Mouse (Mus musculus): ENCODE data around the gene Ccpg1os. TPM values are rescaled to one million over a fixed set of nuclear protein-coding genes. Genes with fewer than 3 reads are reported as not detected.

Gene Ccpg1os
- polyA plus RNA-seq, 1 experiment: 4.7 TPM

- Histone ChIP-seq H3K4me1 (ENCODE audit: control insufficient read depth, insufficient read depth, low read length) (no peaks in the 10 kb centered on the region; the same call in 1 of the 2 replicates), H3K27ac (ENCODE audit: control insufficient read depth, insufficient read depth, low read depth, low read length, poor library complexity) (no peak overlapping the region), H3K4me3 (replicated peaks; ENCODE audit: control insufficient read depth, low read depth, low read length) (no peak overlapping the region)
- no peak for TF ChIP-seq POLR2A (IDR thresholded peaks at IDR 0.05; ENCODE audit: borderline replicate concordance, control insufficient read depth, low read depth, low read length)
- 0 out of 2 replicates have a peak, but pooled peaks have one; percentile 6 for TF ChIP-seq CTCF (IDR thresholded peaks at IDR 0.05; ENCODE audit: control insufficient read depth, insufficient read depth, low read length)
- 77% methylated on average over 2 of the region's 2 CpGs for WGBS
These were observed 15.3 kb upstream of the Ccpg1os start for GRCm38 (mm10) chr9:73000487-73000886.

GRCm38 (mm10) chr9:72996806-72997205 lies 11.6 kb upstream of the Ccpg1os start:
- H3K4me3 ChIP-seq (replicated peaks; ENCODE audit: control insufficient read depth, low read depth, low read length): no peak overlapping the region
- H3K4me1 ChIP-seq (ENCODE audit: control insufficient read depth, insufficient read depth, low read length): peaks cover 1% of the 10 kb centered on the region; the same call in 1 of the 2 replicates
- no peak overlapping the region for H3K27ac ChIP-seq (ENCODE audit: control insufficient read depth, insufficient read depth, low read depth, low read length, poor library complexity)
- 86% methylated on average over 7 of the region's 7 CpGs for WGBS
- no peak for TF ChIP-seq CTCF (IDR thresholded peaks at IDR 0.05; ENCODE audit: control insufficient read depth, insufficient read depth, low read length)
- no peak for TF ChIP-seq POLR2A (IDR thresholded peaks at IDR 0.05; ENCODE audit: borderline replicate concordance, control insufficient read depth, low read depth, low read length)

- H3K4me1 ChIP-seq (ENCODE audit: control insufficient read depth, insufficient read depth, low read length): peaks cover 1% of the 10 kb centered on the region; the same call in 1 of the 2 replicates
- no peak overlapping the region for H3K27ac ChIP-seq (ENCODE audit: control insufficient read depth, insufficient read depth, low read depth, low read length, poor library complexity)
- TF ChIP-seq POLR2A (IDR thresholded peaks at IDR 0.05; ENCODE audit: borderline replicate concordance, control insufficient read depth, low read depth, low read length) (no peak), CTCF (IDR thresholded peaks at IDR 0.05; ENCODE audit: control insufficient read depth, insufficient read depth, low read length) (no peak)
- no peak overlapping the region for H3K4me3 ChIP-seq (replicated peaks; ENCODE audit: control insufficient read depth, low read depth, low read length)
These were observed 11.0 kb upstream of the Ccpg1os start for GRCm38 (mm10) chr9:72996167-72996566.

DNA sequence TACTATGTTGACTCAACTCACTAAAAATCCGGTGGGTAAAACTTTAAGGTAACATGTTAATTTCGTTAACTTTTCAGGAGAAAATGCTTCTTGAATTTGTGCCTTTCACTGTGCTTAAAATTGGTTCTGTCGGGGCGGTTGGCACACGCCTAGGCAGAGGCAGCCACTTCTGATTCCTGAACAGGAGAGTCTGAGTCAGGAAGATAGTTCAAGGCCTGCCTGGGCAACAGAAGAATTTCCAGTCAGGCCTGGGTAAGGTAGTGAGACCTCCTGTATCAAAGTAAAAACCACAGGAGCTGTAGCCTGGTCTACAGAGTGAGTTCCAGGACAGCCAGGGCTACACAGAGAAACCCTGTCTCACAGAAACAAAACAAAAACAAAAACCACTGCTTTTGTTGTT lies 7.4 kb upstream of the Ccpg1os start:
- TF ChIP-seq CTCF (IDR thresholded peaks at IDR 0.05; ENCODE audit: control insufficient read depth, insufficient read depth, low read length): no peak
- no peak for TF ChIP-seq POLR2A (IDR thresholded peaks at IDR 0.05; ENCODE audit: borderline replicate concordance, control insufficient read depth, low read depth, low read length)
- peaks cover 1% of the 10 kb centered on the region; the same call in 1 of the 2 replicates for H3K4me1 ChIP-seq (ENCODE audit: control insufficient read depth, insufficient read depth, low read length)
- WGBS: 76% methylated on average over 5 of the region's 5 CpGs
- H3K4me3 ChIP-seq (replicated peaks; ENCODE audit: control insufficient read depth, low read depth, low read length): no peak overlapping the region
- 0 out of 2 replicates have a peak overlapping the region, but pooled peaks have one; percentile 10 for H3K27ac ChIP-seq (ENCODE audit: control insufficient read depth, insufficient read depth, low read depth, low read length, poor library complexity)

DNA sequence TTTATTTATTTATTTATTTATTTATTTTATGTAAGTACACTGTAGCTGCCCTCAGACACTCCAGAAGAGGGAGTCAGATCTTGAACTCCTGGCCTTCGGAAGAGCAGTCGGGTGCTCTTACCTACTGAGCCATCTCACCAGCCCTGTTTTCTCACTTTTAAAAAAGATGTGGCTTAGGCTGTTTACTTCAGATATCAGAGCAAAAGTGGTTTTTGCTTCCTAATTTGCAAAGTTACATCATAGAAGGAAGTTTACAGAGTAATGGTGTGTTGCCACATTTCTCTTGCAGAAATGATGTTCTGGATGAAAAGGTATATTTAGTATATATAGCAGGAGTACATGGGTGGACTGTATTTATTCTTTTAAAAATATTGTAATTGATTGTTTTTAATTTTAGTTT lies 6.2 kb upstream of the Ccpg1os start:
- peaks cover 1% of the 10 kb centered on the region; the same call in 1 of the 2 replicates for H3K4me1 ChIP-seq (ENCODE audit: control insufficient read depth, insufficient read depth, low read length)
- 45% methylated on average over 2 of the region's 2 CpGs for whole genome bisulfite sequencing
- H3K4me3 ChIP-seq (replicated peaks; ENCODE audit: control insufficient read depth, low read depth, low read length): no peak overlapping the region
- TF ChIP-seq POLR2A (IDR thresholded peaks at IDR 0.05; ENCODE audit: borderline replicate concordance, control insufficient read depth, low read depth, low read length) (no peak), CTCF (IDR thresholded peaks at IDR 0.05; ENCODE audit: control insufficient read depth, insufficient read depth, low read length) (no peak)
- H3K27ac ChIP-seq (ENCODE audit: control insufficient read depth, insufficient read depth, low read depth, low read length, poor library complexity): no peak overlapping the region

- H3K27ac ChIP-seq (ENCODE audit: control insufficient read depth, insufficient read depth, low read depth, low read length, poor library complexity): no peak overlapping the region
- 88% methylated on average over 5 of the region's 5 CpGs for WGBS
- no peak overlapping the region for H3K4me3 ChIP-seq (replicated peaks; ENCODE audit: control insufficient read depth, low read depth, low read length)
- no peaks in the 10 kb centered on the region; the same call in 1 of the 2 replicates for H3K4me1 ChIP-seq (ENCODE audit: control insufficient read depth, insufficient read depth, low read length)
- TF ChIP-seq CTCF (IDR thresholded peaks at IDR 0.05; ENCODE audit: control insufficient read depth, insufficient read depth, low read length) (no peak), POLR2A (IDR thresholded peaks at IDR 0.05; ENCODE audit: borderline replicate concordance, control insufficient read depth, low read depth, low read length) (no peak)
These were observed 3.5 kb upstream of the Ccpg1os start for GRCm38 (mm10) chr9:72988706-72989105.

GRCm38 (mm10) chr9:72987703-72988102 lies 2.5 kb upstream of the Ccpg1os start:
- H3K4me1 ChIP-seq (ENCODE audit: control insufficient read depth, insufficient read depth, low read length): no peaks in the 10 kb centered on the region; the same call in 1 of the 2 replicates
- H3K27ac ChIP-seq (ENCODE audit: control insufficient read depth, insufficient read depth, low read depth, low read length, poor library complexity): no peak overlapping the region; the same call in 1 of the 2 replicates
- peak overlapping the region; percentile 30 for H3K4me3 ChIP-seq (replicated peaks; ENCODE audit: control insufficient read depth, low read depth, low read length)
- 49% methylated on average over 3 of the region's 3 CpGs for WGBS
- no peak for TF ChIP-seq CTCF (IDR thresholded peaks at IDR 0.05; ENCODE audit: control insufficient read depth, insufficient read depth, low read length)

- Histone ChIP-seq H3K4me1 (ENCODE audit: control insufficient read depth, insufficient read depth, low read length) (no peaks in the 10 kb centered on the region; the same call in 1 of the 2 replicates), H3K4me3 (replicated peaks; ENCODE audit: control insufficient read depth, low read depth, low read length) (no peak overlapping the region), H3K27ac (ENCODE audit: control insufficient read depth, insufficient read depth, low read depth, low read length, poor library complexity) (no peak overlapping the region)
- 68% methylated on average over 2 of the region's 2 CpGs for WGBS
- no peak for TF ChIP-seq POLR2A (IDR thresholded peaks at IDR 0.05; ENCODE audit: borderline replicate concordance, control insufficient read depth, low read depth, low read length)
- no peak for TF ChIP-seq CTCF (IDR thresholded peaks at IDR 0.05; ENCODE audit: control insufficient read depth, insufficient read depth, low read length)
These were observed 2.1 kb downstream of the Ccpg1os start for GRCm38 (mm10) chr9:72983066-72983465.

DNA sequence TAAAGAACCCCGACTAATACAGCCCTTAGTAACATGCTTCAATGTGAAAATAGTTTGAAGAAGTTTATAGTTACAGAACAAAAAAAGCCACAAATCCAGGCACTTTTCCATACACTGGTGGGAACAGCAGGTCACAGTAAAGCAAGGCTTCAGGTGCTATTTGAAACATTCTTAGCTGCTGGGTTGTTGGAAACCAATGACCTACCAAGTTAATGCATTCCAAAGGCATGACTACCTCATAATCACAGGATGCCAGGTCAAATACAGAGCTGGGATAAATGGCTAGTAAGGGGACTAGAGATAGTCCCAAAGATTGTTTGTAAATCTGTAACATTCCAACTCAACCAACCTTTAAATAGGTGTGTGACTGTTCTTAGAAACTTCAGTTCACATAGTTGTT lies 9.9 kb downstream of the Ccpg1os start:
- Histone ChIP-seq H3K4me1 (ENCODE audit: control insufficient read depth, insufficient read depth, low read length) (peaks cover 2% of the 10 kb centered on the region; the same call in 1 of the 2 replicates), H3K4me3 (replicated peaks; ENCODE audit: control insufficient read depth, low read depth, low read length) (no peak overlapping the region), H3K27ac (ENCODE audit: control insufficient read depth, insufficient read depth, low read depth, low read length, poor library complexity) (no peak overlapping the region)
- 71% methylated on average over 1 of the region's 1 CpGs for WGBS
- TF ChIP-seq CTCF (IDR thresholded peaks at IDR 0.05; ENCODE audit: control insufficient read depth, insufficient read depth, low read length): no peak
- no peak for TF ChIP-seq POLR2A (IDR thresholded peaks at IDR 0.05; ENCODE audit: borderline replicate concordance, control insufficient read depth, low read depth, low read length)

All from bone marrow, adult 2 months (tissue).